Mouse (Mus musculus) E14TG2a.4 (cell line): Measurements from ENCODE around the gene Ccdc103.

Source experiments
- CTCF ChIP-seq: conservative IDR thresholded peaks from 2 replicates; pipeline ENCODE4 v1.5.1; 2014; ENCODE audit warnings: low read length
- NANOG ChIP-seq: IDR thresholded peaks from 2 replicates; pipeline ENCODE4 v1.6.1; 2014; ENCODE audit warnings: borderline replicate concordance, low read length, mixed read lengths
- POU5F1 ChIP-seq: IDR thresholded peaks from 2 replicates; pipeline ENCODE4 v1.6.1; 2014; ENCODE audit warnings: low read length, borderline replicate concordance

DNA sequence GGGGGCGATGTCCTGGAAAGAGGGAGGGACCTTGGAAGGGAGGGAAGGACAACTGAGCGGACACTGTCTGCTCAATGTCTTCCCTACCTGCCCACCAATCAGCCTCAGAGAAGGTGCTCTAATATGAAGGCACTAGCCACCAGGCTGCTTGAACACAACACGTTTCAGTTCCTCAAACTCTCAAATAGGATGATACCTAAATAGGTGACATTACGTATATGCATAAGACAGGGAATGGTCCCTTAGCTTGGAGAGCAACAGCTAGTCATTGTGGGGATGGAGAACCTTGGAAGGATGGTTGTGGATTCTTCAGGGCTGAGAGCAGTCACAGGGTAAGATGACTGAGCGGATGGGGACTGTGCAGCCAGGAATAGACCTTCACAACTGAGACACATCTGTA lies 6.4 kb downstream of the Ccdc103 start:
- TF ChIP-seq CTCF (no peak), NANOG (no peak), POU5F1 (no peak)
